Mouse (Mus musculus) embryonic facial prominence, embryonic 12.5 days (tissue): ENCODE results near the gene Hcrt. TPM values are rescaled to one million over a fixed set of nuclear protein-coding genes. Genes with fewer than 3 reads are reported as not detected.

Source experiments
- ATAC-seq: fragments of 200-750 bp; cut with Nextera tagmentation; 2 replicates; pipeline ENCODE4 v1.8.0; 2017; ENCODE audit not compliant: insufficient number of reproducible peaks, insufficient read depth, low FRiP score, low TSS enrichment
- H3K27ac ChIP-seq: fragments of 300-500 bp; sonication (generic); 2 replicates; pipeline ENCODE4 v1.5.1; 2016; ENCODE audit warnings: mild to moderate bottlenecking
- H3K27me3 ChIP-seq: fragments of 300-500 bp; sonication (generic); 2 replicates; pipeline ENCODE4 v1.6.1; 2016; ENCODE audit warnings: mild to moderate bottlenecking, moderate library complexity
- H3K36me3 ChIP-seq: fragments of 300-500 bp; sonication (generic); 2 replicates; pipeline ENCODE4 v1.6.1; 2016; ENCODE audit warnings: mild to moderate bottlenecking
- H3K4me1 ChIP-seq: fragments of 300-500 bp; sonication (generic); 2 replicates; pipeline ENCODE4 v1.6.1; 2016
- H3K4me2 ChIP-seq: fragments of 300-500 bp; sonication (generic); replicated peaks from 2 replicates; pipeline ENCODE4 v1.6.1; 2016; ENCODE audit warnings: mild to moderate bottlenecking, moderate library complexity
- H3K4me3 ChIP-seq: fragments of 300-500 bp; sonication (generic); 2 replicates; pipeline ENCODE4 v1.5.1; 2016; ENCODE audit warnings: mild to moderate bottlenecking
- H3K9ac ChIP-seq: fragments of 300-500 bp; sonication (generic); 2 replicates; pipeline ENCODE4 v1.6.1; 2016; ENCODE audit warnings: mild to moderate bottlenecking, moderate library complexity
- H3K9me3 ChIP-seq: fragments of 300-500 bp; sonication (generic); 2 replicates; pipeline ENCODE4 v1.6.1; 2016; ENCODE audit warnings: mild to moderate bottlenecking, moderate library complexity
- WGBS: fragments of 180-500 bp; shearing (Covaris S2); methylation state at CpG from one replicate; pipeline ENCODE4 v1.1.7; 2016; 5-methylcytosine and 5-hydroxymethylcytosine counted together
- polyA plus RNA-seq: library from polyadenylated mRNA; unstranded; fragments of >200 nt; fragmentation: Nextera tagmentation; extraction: Ambion mirVana; gene quantifications from 2 replicates; pipeline ENCODE4 v1.2.1, GENCODE M21; 2016

The Hcrt gene
- polyA plus RNA-seq, 1 experiment from 2014 or later, result not detected

DNA sequence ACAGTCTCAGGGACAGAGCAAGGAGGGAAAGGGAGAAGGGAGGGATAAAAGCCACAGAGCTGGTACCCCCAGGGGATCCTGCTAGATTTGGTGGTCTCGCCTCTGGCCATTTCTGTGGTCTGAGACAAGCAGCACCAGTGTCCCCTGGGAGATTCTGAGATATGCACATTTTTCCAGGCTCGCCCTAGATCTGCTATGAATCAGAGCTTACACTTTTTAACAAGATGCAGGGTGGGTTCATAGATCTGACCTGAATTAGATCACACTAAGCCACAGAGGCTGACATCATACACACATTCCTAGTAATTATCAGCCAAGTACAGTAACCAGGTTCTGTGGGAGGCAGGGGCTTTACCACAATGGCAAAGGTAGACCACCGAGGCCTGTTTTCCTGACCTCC, 27.0 kb upstream of the Hcrt start:
- peaks cover 20% of the 10 kb centered on the region; the same call in 1 of the 2 replicates for H3K4me1 ChIP-seq
- H3K9ac ChIP-seq, result no peak overlapping the region
- H3K36me3 ChIP-seq, result peaks cover 8% of the 10 kb centered on the region; the same call in 1 of the 2 replicates
- no peaks in the 10 kb centered on the region for H3K27me3 ChIP-seq
- H3K27ac ChIP-seq, result peak overlapping the region; percentile 32; the same call in 1 of the 2 replicates
- 59% methylated on average over 3 of the region's 3 CpGs for WGBS
- no peaks in the 10 kb centered on the region for H3K9me3 ChIP-seq
- ATAC-seq, result no peak
- H3K4me2 ChIP-seq, result no peak overlapping the region
- no peak overlapping the region for H3K4me3 ChIP-seq

- Histone ChIP-seq H3K4me1 (peaks cover 20% of the 10 kb centered on the region; the same call in 1 of the 2 replicates), H3K27me3 (no peaks in the 10 kb centered on the region), H3K36me3 (peaks cover 27% of the 10 kb centered on the region), H3K27ac (no peak overlapping the region), H3K4me2 (no peak overlapping the region), H3K4me3 (no peak overlapping the region), H3K9me3 (no peaks in the 10 kb centered on the region), H3K9ac (no peak overlapping the region)
- 92% methylated on average over 2 of the region's 2 CpGs for WGBS
- ATAC-seq, result no peak
Observed at GRCm38 (mm10) chr11:100785774-100786173, 23.0 kb upstream of the Hcrt start.

DNA sequence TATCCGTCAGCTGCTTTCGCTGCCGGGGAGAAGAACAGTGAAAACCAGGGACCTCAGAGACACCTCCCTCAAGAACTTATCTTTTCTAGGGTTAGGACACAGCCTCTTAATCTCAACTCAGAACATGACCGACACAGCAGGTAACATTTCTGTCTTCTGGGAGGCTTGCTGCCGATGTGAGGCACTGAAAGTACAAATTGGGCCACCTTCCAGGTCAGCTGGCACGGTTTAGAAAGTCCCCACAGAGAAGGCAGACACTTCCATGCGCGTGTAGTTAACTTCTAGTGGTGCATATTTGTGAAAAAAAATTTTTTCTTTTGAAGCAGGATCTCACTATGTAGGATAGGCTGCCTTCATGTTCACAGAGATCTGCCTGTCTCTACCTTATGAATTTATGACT, 21.6 kb upstream of the Hcrt start:
- Histone ChIP-seq H3K27ac (no peak overlapping the region), H3K4me3 (no peak overlapping the region), H3K9ac (no peak overlapping the region), H3K9me3 (no peaks in the 10 kb centered on the region), H3K4me2 (no peak overlapping the region), H3K27me3 (no peaks in the 10 kb centered on the region), H3K36me3 (peaks cover 27% of the 10 kb centered on the region), H3K4me1 (peaks cover 15% of the 10 kb centered on the region; the same call in 1 of the 2 replicates)
- no peak for ATAC-seq
- WGBS, result 88% methylated on average over 8 of the region's 8 CpGs

GRCm38 (mm10) chr11:100782568-100782967, 19.8 kb upstream of the Hcrt start:
- no peak overlapping the region for H3K4me2 ChIP-seq
- no peaks in the 10 kb centered on the region for H3K9me3 ChIP-seq
- ATAC-seq, result no peak
- whole genome bisulfite sequencing, result 87% methylated on average over 13 of the region's 13 CpGs
- H3K9ac ChIP-seq, result no peak overlapping the region
- H3K4me3 ChIP-seq, result no peak overlapping the region
- H3K27me3 ChIP-seq, result no peaks in the 10 kb centered on the region
- no peak overlapping the region for H3K27ac ChIP-seq
- peaks cover 10% of the 10 kb centered on the region; the same call in 1 of the 2 replicates for H3K4me1 ChIP-seq
- peaks cover 24% of the 10 kb centered on the region for H3K36me3 ChIP-seq

DNA sequence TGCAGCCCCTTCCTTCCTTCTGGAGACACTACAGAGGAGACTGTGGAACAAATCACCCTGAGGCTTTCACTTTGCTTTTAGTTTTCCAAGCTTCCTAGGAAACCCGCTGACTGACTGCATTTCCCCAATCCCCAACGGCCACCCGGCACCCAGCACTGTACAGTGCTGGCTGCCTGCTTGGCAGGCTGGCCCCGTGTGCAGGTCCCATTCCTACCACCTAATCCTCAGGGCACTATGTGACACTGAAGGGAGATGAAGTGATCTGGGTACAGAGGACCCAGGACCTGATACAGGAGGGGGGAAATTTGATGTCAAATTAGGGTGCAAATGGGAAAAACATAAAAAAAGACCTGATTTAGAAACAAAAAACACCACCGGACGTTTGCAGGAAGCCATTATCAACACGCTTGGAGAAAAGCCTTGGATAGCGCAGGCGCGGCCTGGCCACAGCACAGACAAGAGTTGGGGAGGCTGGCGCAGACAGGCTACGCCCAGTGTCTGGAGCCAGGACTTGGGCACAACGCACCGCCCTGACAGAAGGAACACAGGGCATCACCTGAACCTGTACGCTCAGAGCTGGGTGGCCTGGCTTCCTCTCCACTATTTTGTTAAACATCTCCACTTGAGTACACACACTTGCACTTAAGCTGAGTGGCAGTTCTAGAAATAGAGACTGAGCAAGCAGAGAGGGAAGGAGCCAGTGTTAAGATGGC, 19.2 kb upstream of the Hcrt start:
- H3K4me3 ChIP-seq, result no peak overlapping the region
- no peak overlapping the region for H3K27ac ChIP-seq
- H3K9me3 ChIP-seq, result no peaks in the 10 kb centered on the region
- H3K4me1 ChIP-seq, result peaks cover 6% of the 10 kb centered on the region; the same call in 1 of the 2 replicates
- H3K36me3 ChIP-seq, result peaks cover 24% of the 10 kb centered on the region
- WGBS, result 86% methylated on average over 15 of the region's 15 CpGs
- no peaks in the 10 kb centered on the region for H3K27me3 ChIP-seq
- H3K9ac ChIP-seq, result no peak overlapping the region
- no peak overlapping the region for H3K4me2 ChIP-seq
- ATAC-seq, result no peak

DNA sequence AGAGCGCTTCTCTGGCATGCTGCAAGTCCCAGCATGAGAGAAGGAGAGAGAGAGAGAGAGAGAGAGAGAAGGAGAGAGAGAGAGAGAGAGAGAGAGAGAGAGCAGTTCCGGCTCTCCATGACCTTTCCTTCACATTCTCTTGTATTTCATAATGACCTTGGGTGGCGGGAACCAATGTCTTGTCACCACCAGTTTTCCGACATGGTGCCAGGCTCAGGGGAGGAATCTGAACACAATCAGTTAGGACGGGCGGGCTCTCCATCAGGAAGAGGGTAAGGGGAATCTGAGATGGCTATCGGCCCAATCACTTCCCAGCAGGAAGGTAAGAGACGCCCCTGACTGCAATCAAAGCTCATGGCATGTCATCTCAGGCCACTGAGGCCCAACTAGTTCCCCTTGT, 17.5 kb upstream of the Hcrt start:
- Histone ChIP-seq H3K36me3 (peaks cover 24% of the 10 kb centered on the region), H3K9ac (no peak overlapping the region), H3K4me2 (no peak overlapping the region), H3K4me3 (no peak overlapping the region), H3K27ac (no peak overlapping the region), H3K9me3 (no peaks in the 10 kb centered on the region), H3K4me1 (no peaks in the 10 kb centered on the region), H3K27me3 (no peaks in the 10 kb centered on the region)
- 71% methylated on average over 8 of the region's 8 CpGs for WGBS
- no peak for ATAC-seq

DNA sequence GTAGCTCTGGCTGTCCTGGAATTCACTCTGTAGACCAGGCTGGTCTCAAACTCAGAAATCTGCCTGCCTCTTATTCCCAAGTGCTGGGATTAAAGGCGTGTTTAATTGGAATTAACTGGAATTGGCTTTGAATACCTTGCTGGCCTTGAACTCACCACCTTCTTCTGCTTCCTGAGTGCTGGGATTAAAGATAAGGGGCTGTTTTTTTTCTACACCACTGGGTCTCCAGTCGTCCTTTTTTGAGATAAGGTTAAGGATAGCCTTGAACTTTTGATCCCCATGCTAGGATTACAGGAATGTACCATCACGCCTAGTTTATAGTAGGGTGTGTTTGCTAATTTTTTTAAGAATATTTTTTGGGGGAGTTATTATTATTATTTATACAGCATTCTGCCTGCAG, 15.3 kb upstream of the Hcrt start:
- Histone ChIP-seq H3K27ac (no peak overlapping the region), H3K27me3 (no peaks in the 10 kb centered on the region), H3K36me3 (peaks cover 18% of the 10 kb centered on the region), H3K4me1 (no peaks in the 10 kb centered on the region), H3K4me2 (no peak overlapping the region), H3K9ac (no peak overlapping the region), H3K4me3 (no peak overlapping the region), H3K9me3 (no peaks in the 10 kb centered on the region)
- WGBS, result 75% methylated on average over 3 of the region's 3 CpGs
- ATAC-seq, result no peak

DNA sequence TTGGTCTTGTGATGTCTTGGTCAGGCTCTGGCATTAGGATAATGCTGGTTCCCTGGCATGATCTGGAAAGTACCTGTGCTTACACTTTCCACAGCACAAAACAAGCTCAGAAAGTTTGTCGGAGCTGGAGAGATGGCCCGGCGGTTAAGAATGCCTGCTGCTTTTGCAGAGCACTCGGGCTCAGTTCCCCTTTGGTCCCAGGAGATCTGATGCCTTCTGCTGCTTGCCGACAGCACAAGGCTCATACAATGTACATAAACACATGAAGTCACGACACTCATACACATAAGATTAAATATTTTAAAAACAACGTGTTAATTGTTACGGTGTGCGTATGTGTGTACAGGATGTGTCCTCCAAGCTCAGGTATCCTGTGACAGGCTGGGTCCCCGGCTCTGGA, 13.2 kb upstream of the Hcrt start:
- H3K9ac ChIP-seq, result no peak overlapping the region
- H3K36me3 ChIP-seq, result 0 out of 2 replicates have a peak, but pooled peaks cover 2% of the 10 kb centered on the region
- H3K9me3 ChIP-seq, result no peaks in the 10 kb centered on the region
- 80% methylated on average over 10 of the region's 10 CpGs for WGBS
- no peak overlapping the region for H3K4me3 ChIP-seq
- H3K4me2 ChIP-seq, result no peak overlapping the region
- no peaks in the 10 kb centered on the region for H3K27me3 ChIP-seq
- H3K4me1 ChIP-seq, result no peaks in the 10 kb centered on the region
- H3K27ac ChIP-seq, result no peak overlapping the region
- ATAC-seq, result no peak

- no peak for ATAC-seq
- H3K9me3 ChIP-seq, result no peaks in the 10 kb centered on the region
- no peak overlapping the region for H3K27ac ChIP-seq
- no peak overlapping the region for H3K9ac ChIP-seq
- 80% methylated on average over 4 of the region's 4 CpGs for WGBS
- no peaks in the 10 kb centered on the region for H3K27me3 ChIP-seq
- H3K4me1 ChIP-seq, result 0 out of 2 replicates have a peak, but pooled peaks cover 4% of the 10 kb centered on the region
- no peaks in the 10 kb centered on the region for H3K36me3 ChIP-seq
- H3K4me2 ChIP-seq, result no peak overlapping the region
- no peak overlapping the region for H3K4me3 ChIP-seq
Observed at GRCm38 (mm10) chr11:100774261-100774660, 11.5 kb upstream of the Hcrt start.

DNA sequence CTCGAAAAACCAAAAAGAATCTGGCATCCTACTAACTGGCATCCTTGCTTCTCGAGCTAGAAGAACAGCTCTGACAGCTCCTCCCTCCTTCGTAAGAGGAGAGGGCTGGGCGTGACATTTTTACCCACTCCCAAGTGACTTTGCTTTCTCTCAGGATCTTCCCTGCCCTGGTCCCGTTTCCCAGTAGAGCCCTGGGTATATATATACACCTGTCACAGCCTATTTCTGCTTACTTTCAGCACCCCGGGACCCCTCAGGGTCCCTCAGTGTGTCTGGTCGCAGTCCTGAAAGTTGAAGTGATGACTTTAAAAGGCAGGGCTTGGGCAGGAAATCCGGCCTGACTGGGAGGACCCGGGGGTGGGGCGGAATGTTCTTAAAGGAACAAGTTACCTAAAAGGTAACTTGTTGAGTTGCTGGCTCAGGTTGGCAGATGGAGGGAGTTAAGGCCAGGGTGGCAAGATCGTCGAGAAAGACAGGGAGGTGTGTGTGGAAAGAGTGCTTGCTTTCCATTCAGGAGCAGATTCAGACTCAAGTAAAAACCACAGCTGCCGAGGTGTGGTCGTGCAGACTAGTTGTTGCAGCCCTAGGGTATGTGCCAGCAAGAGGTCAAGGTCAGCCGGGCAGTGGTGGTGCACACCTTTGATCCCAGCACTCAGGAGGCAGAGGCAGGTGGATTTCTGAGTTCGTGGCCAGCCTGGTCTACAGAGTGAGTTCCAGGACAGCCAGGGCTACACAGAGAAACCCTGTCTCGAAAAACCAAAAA, 8.1 kb upstream of the Hcrt start, which contains the start of gene Ghdc:
Ghdc (minus strand) TSS at position 312 of the 763 bp plus-strand sequence.
- no peak for ATAC-seq

DNA sequence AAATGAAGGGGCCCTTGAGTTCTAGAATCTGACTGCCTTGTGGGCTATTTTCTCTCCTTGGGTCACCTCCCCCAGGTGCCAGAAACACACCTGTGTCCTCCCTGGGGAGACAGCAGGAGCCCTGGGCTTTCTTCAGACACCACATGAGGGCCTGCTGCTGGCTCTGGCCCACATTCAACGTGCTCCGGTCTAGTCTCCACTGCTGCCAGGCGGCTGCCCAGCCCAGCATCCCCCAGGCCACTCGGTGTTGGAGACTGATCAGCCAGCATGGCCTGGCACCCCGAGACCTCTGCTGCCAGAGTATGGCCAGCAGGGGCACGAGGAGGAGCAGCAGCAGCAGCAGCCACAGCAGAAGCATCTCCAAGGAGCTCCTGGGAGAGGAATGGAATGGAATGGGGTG, 7.2 kb upstream of the Hcrt start:
- 60% methylated on average over 6 of the region's 6 CpGs for WGBS
- Histone ChIP-seq H3K4me2 (peak overlapping the region; percentile 52), H3K27ac (no peak overlapping the region), H3K36me3 (no peaks in the 10 kb centered on the region), H3K27me3 (no peaks in the 10 kb centered on the region), H3K4me3 (peak overlapping the region; percentile 56), H3K9me3 (no peaks in the 10 kb centered on the region), H3K4me1 (0 out of 2 replicates have a peak, but pooled peaks cover 4% of the 10 kb centered on the region), H3K9ac (peak overlapping the region; percentile 52; the same call in 1 of the 2 replicates)
- no peak for ATAC-seq

More for the DNA sequence above, 8.1 kb upstream of the Hcrt start, which contains the start of gene Ghdc:
- Histone ChIP-seq H3K4me2 (peak within 1 kb of the TSS; percentile 52), H3K9ac (peak within 1 kb of the TSS; percentile 52), H3K27me3 (no peaks in the 10 kb centered on the region), H3K4me1 (0 out of 2 replicates have a peak, but pooled peaks cover 4% of the 10 kb centered on the region), H3K4me3 (peak within 1 kb of the TSS; percentile 56), H3K9me3 (no peaks in the 10 kb centered on the region), H3K36me3 (no peaks in the 10 kb centered on the region), H3K27ac (peak within 1 kb of the TSS; percentile 46; the same call in 1 of the 2 replicates)
- WGBS, result 16% methylated on average over 17 of the region's 17 CpGs
